Mouse (Mus musculus): Measurements from ENCODE around the gene Ppp4r4.

DNA sequence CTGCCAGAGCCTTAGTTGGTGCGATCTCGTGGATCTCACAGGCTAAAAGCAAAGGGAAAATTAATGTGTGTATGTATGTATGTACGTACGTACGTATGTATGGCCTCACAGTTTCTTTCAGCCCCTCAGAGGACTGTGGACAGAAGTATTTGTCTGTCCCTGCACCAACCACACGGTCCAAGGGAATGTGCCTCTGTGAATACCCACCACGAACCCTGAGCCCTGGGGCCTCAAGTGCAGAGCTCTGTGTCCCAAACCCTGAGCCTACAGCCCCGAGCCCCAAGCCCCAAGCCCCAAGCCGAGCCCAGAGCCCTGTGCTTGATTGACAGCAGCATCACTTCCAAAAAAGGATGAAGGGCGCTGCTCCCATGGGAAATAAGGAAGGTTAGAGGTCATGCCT is 125.9 kb downstream of the Ppp4r4 start:
- TF ChIP-seq CTCF (IDR thresholded peaks at IDR 0.05; ENCODE audit: borderline replicate concordance, insufficient read depth, low read length) = no peak
- no peak for TF ChIP-seq POLR2A (IDR thresholded peaks at IDR 0.05; ENCODE audit: low read depth, low read length)
